Mouse (Mus musculus): ENCODE results near the gene Dchs2.

GRCm38 (mm10) chr3:83266009-83266408 is 138.3 kb downstream of the Dchs2 start:
- TF ChIP-seq CTCF (IDR thresholded peaks at IDR 0.05; ENCODE audit: low read depth) (no peak), EP300 (IDR thresholded peaks at IDR 0.05; ENCODE audit: low read depth) (no peak)
